Mouse (Mus musculus) kidney, postnatal 10 days (tissue): Measurements from ENCODE around the gene Mlxipl.

Experiments
- DNase-seq: peaks from one replicate; pipeline ENCODE4 v3.0.0; 2021; ENCODE audit warnings: mixed read lengths

Gene Mlxipl

GRCm38 (mm10) chr5:135149053-135149819 is 59.5 kb downstream of the Mlxipl start, which contains the start of gene Tbl2:
Tbl2 (plus strand) TSS chr5:135149657.
- peak; percentile 100 for DNase-seq

- no peak for DNase-seq
Observed at GRCm38 (mm10) chr5:135149820-135150178, 60.1 kb downstream of the Mlxipl start.

GRCm38 (mm10) chr5:135156496-135156895 is 66.8 kb downstream of the Mlxipl start:
- DNase-seq = no peak

GRCm38 (mm10) chr5:135161221-135161620 is 71.5 kb downstream of the Mlxipl start:
- DNase-seq = no peak

GRCm38 (mm10) chr5:135161650-135162049 is 72.0 kb downstream of the Mlxipl start:
- no peak for DNase-seq

GRCm38 (mm10) chr5:135162361-135162760 is 72.7 kb downstream of the Mlxipl start:
- DNase-seq = peak; percentile 52

- DNase-seq = peak; percentile 35
Observed at GRCm38 (mm10) chr5:135162821-135163220, 73.1 kb downstream of the Mlxipl start.

- DNase-seq = no peak
Observed at GRCm38 (mm10) chr5:135166909-135167308, 77.2 kb downstream of the Mlxipl start.

GRCm38 (mm10) chr5:135167469-135167868 is 77.8 kb downstream of the Mlxipl start:
- no peak for DNase-seq

GRCm38 (mm10) chr5:135168063-135169062 is 78.7 kb downstream of the Mlxipl start, which contains the start of gene Bcl7b:
Bcl7b (plus strand) TSS chr5:135168283.
- peak; percentile 98 for DNase-seq

- no peak for DNase-seq
Observed at GRCm38 (mm10) chr5:135169479-135169878, 79.8 kb downstream of the Mlxipl start.

- no peak for DNase-seq
Observed at GRCm38 (mm10) chr5:135171688-135172220, 82.1 kb downstream of the Mlxipl start.

- no peak for DNase-seq
Observed at GRCm38 (mm10) chr5:135172986-135173385, 83.3 kb downstream of the Mlxipl start.

GRCm38 (mm10) chr5:135175086-135175485 is 85.4 kb downstream of the Mlxipl start:
- no peak for DNase-seq

- no peak for DNase-seq
Observed at GRCm38 (mm10) chr5:135178523-135178922, 88.8 kb downstream of the Mlxipl start.

GRCm38 (mm10) chr5:135178996-135179395 is 89.3 kb downstream of the Mlxipl start:
- no peak for DNase-seq

- no peak for DNase-seq
Observed at GRCm38 (mm10) chr5:135179616-135180015, 89.9 kb downstream of the Mlxipl start.

- no peak for DNase-seq
Observed at GRCm38 (mm10) chr5:135180796-135181195, 91.1 kb downstream of the Mlxipl start.

- DNase-seq = no peak
Observed at GRCm38 (mm10) chr5:135181776-135182175, 92.1 kb downstream of the Mlxipl start.

- DNase-seq = peak; percentile 63
Observed at GRCm38 (mm10) chr5:135183131-135183861, 93.6 kb downstream of the Mlxipl start.

- no peak for DNase-seq
Observed at GRCm38 (mm10) chr5:135185016-135185415, 95.3 kb downstream of the Mlxipl start.

GRCm38 (mm10) chr5:135185596-135185995 is 95.9 kb downstream of the Mlxipl start:
- DNase-seq = no peak
